Mouse (Mus musculus): ENCODE data around the gene Srp68. TPM values are rescaled to one million over a fixed set of nuclear protein-coding genes. Genes with fewer than 3 reads are reported as not detected.

Srp68 gene
- polyA plus RNA-seq, 1 experiment, result 81.9 TPM

DNA sequence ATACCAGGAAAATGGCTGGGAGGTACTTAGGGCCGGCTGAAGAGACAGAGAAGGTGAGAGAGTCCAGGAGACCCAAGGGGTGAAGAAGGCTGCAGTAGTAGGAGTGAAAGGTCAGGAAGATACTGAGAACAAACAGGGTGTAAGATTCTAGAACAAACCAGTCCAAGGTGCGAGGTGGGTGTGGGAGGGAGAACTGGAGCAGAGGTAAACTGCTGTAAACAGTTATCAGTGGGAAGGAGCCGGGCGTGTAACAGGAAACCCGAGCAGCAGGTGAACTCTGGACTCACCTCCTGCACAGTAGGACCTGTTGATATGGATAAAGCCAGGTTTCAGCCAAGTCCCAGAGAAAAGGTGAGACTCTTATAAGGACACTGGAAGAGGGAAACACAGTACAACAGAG is 63.3 kb downstream of the Srp68 start:
- Histone ChIP-seq H3K79me2 (ENCODE audit: control insufficient read depth, insufficient read depth) (no peaks in the 10 kb centered on the region), H3K4me3 (ENCODE audit: insufficient read depth, poor library complexity, severe bottlenecking) (no peak overlapping the region), H3ac (ENCODE audit: control insufficient read depth, insufficient read length, low read depth) (no peak overlapping the region), H3K27me3 (ENCODE audit: control insufficient read depth, insufficient read depth, insufficient read length) (no peaks in the 10 kb centered on the region), H3K36me3 (ENCODE audit: control insufficient read depth, insufficient read depth) (peaks cover 18% of the 10 kb centered on the region), H3K79me3 (ENCODE audit: low read depth) (no peaks in the 10 kb centered on the region)
- TF ChIP-seq MYOD1 (IDR thresholded peaks at IDR 0.05; ENCODE audit: control insufficient read depth, insufficient read length, low read depth) (no peak), FOSL1 (IDR thresholded peaks at IDR 0.05; ENCODE audit: insufficient read depth, low read length, poor library complexity, severe bottlenecking) (no peak), USF1 (IDR thresholded peaks at IDR 0.05; ENCODE audit: low read depth) (no peak), MYOG (IDR thresholded peaks at IDR 0.05; ENCODE audit: control insufficient read depth, extremely low read depth, insufficient read length) (no peak), MAX (IDR thresholded peaks at IDR 0.05) (no peak), CTCF (IDR thresholded peaks at IDR 0.05; ENCODE audit: control insufficient read depth, insufficient read depth, insufficient read length) (no peak), CEBPB (IDR thresholded peaks at IDR 0.05; ENCODE audit: low read depth) (no peak)

- no peaks in the 10 kb centered on the region for H3K27me3 ChIP-seq (ENCODE audit: control insufficient read depth, insufficient read depth, insufficient read length)
- H3ac ChIP-seq (ENCODE audit: control insufficient read depth, insufficient read length, low read depth), result no peak overlapping the region
- H3K36me3 ChIP-seq (ENCODE audit: control insufficient read depth, insufficient read depth), result peaks cover 23% of the 10 kb centered on the region
Observed at GRCm38 (mm10) chr11:116209257-116209656, 64.8 kb downstream of the Srp68 start.

GRCm38 (mm10) chr11:116208660-116209059 is 65.4 kb downstream of the Srp68 start:
- no peaks in the 10 kb centered on the region for H3K79me3 ChIP-seq (ENCODE audit: low read depth)
- H3K79me2 ChIP-seq (ENCODE audit: control insufficient read depth, insufficient read depth), result no peaks in the 10 kb centered on the region
- no peak overlapping the region for H3ac ChIP-seq (ENCODE audit: control insufficient read depth, insufficient read length, low read depth)
- TF ChIP-seq CEBPB (IDR thresholded peaks at IDR 0.05; ENCODE audit: low read depth) (no peak), CTCF (IDR thresholded peaks at IDR 0.05; ENCODE audit: control insufficient read depth, insufficient read depth, insufficient read length) (no peak), USF1 (IDR thresholded peaks at IDR 0.05; ENCODE audit: low read depth) (no peak), MYOD1 (IDR thresholded peaks at IDR 0.05; ENCODE audit: control insufficient read depth, insufficient read length, low read depth) (no peak), MYOG (IDR thresholded peaks at IDR 0.05; ENCODE audit: control insufficient read depth, extremely low read depth, insufficient read length) (no peak), FOSL1 (IDR thresholded peaks at IDR 0.05; ENCODE audit: insufficient read depth, low read length, poor library complexity, severe bottlenecking) (no peak), MAX (IDR thresholded peaks at IDR 0.05) (no peak)
- peaks cover 23% of the 10 kb centered on the region for H3K36me3 ChIP-seq (ENCODE audit: control insufficient read depth, insufficient read depth)
- no peak overlapping the region for H3K4me3 ChIP-seq (ENCODE audit: insufficient read depth, poor library complexity, severe bottlenecking)
- no peaks in the 10 kb centered on the region for H3K27me3 ChIP-seq (ENCODE audit: control insufficient read depth, insufficient read depth, insufficient read length)

More at GRCm38 (mm10) chr11:116209257-116209656, 64.8 kb downstream of the Srp68 start:
- TF ChIP-seq CTCF (IDR thresholded peaks at IDR 0.05; ENCODE audit: control insufficient read depth, insufficient read depth, insufficient read length) (no peak), FOSL1 (IDR thresholded peaks at IDR 0.05; ENCODE audit: insufficient read depth, low read length, poor library complexity, severe bottlenecking) (no peak), USF1 (IDR thresholded peaks at IDR 0.05; ENCODE audit: low read depth) (no peak), MAX (IDR thresholded peaks at IDR 0.05) (no peak), CEBPB (IDR thresholded peaks at IDR 0.05; ENCODE audit: low read depth) (no peak), MYOD1 (IDR thresholded peaks at IDR 0.05; ENCODE audit: control insufficient read depth, insufficient read length, low read depth) (no peak), MYOG (IDR thresholded peaks at IDR 0.05; ENCODE audit: control insufficient read depth, extremely low read depth, insufficient read length) (no peak)
- H3K4me3 ChIP-seq (ENCODE audit: insufficient read depth, poor library complexity, severe bottlenecking), result no peak overlapping the region
- H3K79me2 ChIP-seq (ENCODE audit: control insufficient read depth, insufficient read depth), result no peaks in the 10 kb centered on the region
- no peaks in the 10 kb centered on the region for H3K79me3 ChIP-seq (ENCODE audit: low read depth)

DNA sequence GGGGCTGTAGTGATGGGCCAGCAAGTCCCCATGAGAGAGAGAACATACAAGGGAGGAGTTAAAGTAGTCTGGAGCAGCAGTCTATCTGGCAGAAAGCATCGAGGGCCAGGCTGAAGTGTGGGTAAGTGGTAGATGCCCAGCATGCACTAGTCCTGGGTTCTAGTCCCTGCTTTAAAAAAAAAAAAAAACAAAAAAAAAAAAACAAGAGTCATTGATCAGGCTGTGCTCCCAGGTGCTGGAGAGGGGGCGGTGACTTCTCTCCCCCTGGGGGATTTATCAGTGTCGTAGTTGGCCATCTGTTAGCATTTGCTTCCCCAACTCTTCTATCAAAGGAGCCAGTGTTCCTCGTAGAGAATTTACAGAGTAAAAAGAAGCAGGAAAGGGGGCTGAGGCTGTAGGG is 67.3 kb downstream of the Srp68 start:
- no peaks in the 10 kb centered on the region for H3K79me3 ChIP-seq (ENCODE audit: low read depth)
- H3K79me2 ChIP-seq (ENCODE audit: control insufficient read depth, insufficient read depth), result no peaks in the 10 kb centered on the region
- peaks cover 23% of the 10 kb centered on the region for H3K36me3 ChIP-seq (ENCODE audit: control insufficient read depth, insufficient read depth)
- TF ChIP-seq CEBPB (IDR thresholded peaks at IDR 0.05; ENCODE audit: low read depth), result no peak
- no peak overlapping the region for H3K4me3 ChIP-seq (ENCODE audit: insufficient read depth, poor library complexity, severe bottlenecking)
- H3K27me3 ChIP-seq (ENCODE audit: control insufficient read depth, insufficient read depth, insufficient read length), result no peaks in the 10 kb centered on the region
- no peak overlapping the region for H3ac ChIP-seq (ENCODE audit: control insufficient read depth, insufficient read length, low read depth)

GRCm38 (mm10) chr11:116203150-116203549 is 70.9 kb downstream of the Srp68 start:
- Histone ChIP-seq H3K79me2 (ENCODE audit: control insufficient read depth, insufficient read depth) (peaks cover 10% of the 10 kb centered on the region), H3K36me3 (ENCODE audit: control insufficient read depth, insufficient read depth) (peaks cover 23% of the 10 kb centered on the region), H3ac (ENCODE audit: control insufficient read depth, insufficient read length, low read depth) (no peak overlapping the region), H3K27me3 (ENCODE audit: control insufficient read depth, insufficient read depth, insufficient read length) (no peaks in the 10 kb centered on the region), H3K4me3 (ENCODE audit: insufficient read depth, poor library complexity, severe bottlenecking) (no peak overlapping the region), H3K79me3 (ENCODE audit: low read depth) (no peaks in the 10 kb centered on the region)
- no peak for TF ChIP-seq MAX (IDR thresholded peaks at IDR 0.05)
- TF ChIP-seq CEBPB (IDR thresholded peaks at IDR 0.05; ENCODE audit: low read depth), result no peak
- TF ChIP-seq CTCF (IDR thresholded peaks at IDR 0.05; ENCODE audit: control insufficient read depth, insufficient read depth, insufficient read length), result no peak
- TF ChIP-seq FOSL1 (IDR thresholded peaks at IDR 0.05; ENCODE audit: insufficient read depth, low read length, poor library complexity, severe bottlenecking), result no peak
- no peak for TF ChIP-seq MYOG (IDR thresholded peaks at IDR 0.05; ENCODE audit: control insufficient read depth, extremely low read depth, insufficient read length)
- TF ChIP-seq USF1 (IDR thresholded peaks at IDR 0.05; ENCODE audit: low read depth), result no peak
- no peak for TF ChIP-seq MYOD1 (IDR thresholded peaks at IDR 0.05; ENCODE audit: control insufficient read depth, insufficient read length, low read depth)

GRCm38 (mm10) chr11:116201151-116201550 is 72.9 kb downstream of the Srp68 start:
- H3K79me3 ChIP-seq (ENCODE audit: low read depth), result no peaks in the 10 kb centered on the region
- no peak overlapping the region for H3ac ChIP-seq (ENCODE audit: control insufficient read depth, insufficient read length, low read depth)
- no peaks in the 10 kb centered on the region for H3K27me3 ChIP-seq (ENCODE audit: control insufficient read depth, insufficient read depth, insufficient read length)
- peaks cover 29% of the 10 kb centered on the region for H3K79me2 ChIP-seq (ENCODE audit: control insufficient read depth, insufficient read depth)
- TF ChIP-seq MAX (IDR thresholded peaks at IDR 0.05) (no peak), FOSL1 (IDR thresholded peaks at IDR 0.05; ENCODE audit: insufficient read depth, low read length, poor library complexity, severe bottlenecking) (no peak), USF1 (IDR thresholded peaks at IDR 0.05; ENCODE audit: low read depth) (no peak), CEBPB (IDR thresholded peaks at IDR 0.05; ENCODE audit: low read depth) (no peak), MYOD1 (IDR thresholded peaks at IDR 0.05; ENCODE audit: control insufficient read depth, insufficient read length, low read depth) (no peak)
- peaks cover 16% of the 10 kb centered on the region for H3K36me3 ChIP-seq (ENCODE audit: control insufficient read depth, insufficient read depth)
- no peak overlapping the region for H3K4me3 ChIP-seq (ENCODE audit: insufficient read depth, poor library complexity, severe bottlenecking)

Data from C2C12 (cell line).